Mouse (Mus musculus): Measurements from ENCODE around the gene Park7.

GRCm38 (mm10) chr4:150902062-150902461 lies 12.2 kb downstream of the Park7 start:
- no peak for TF ChIP-seq POLR2A (IDR thresholded peaks at IDR 0.05; ENCODE audit: borderline replicate concordance, low read depth, low read length)
- no peak for TF ChIP-seq CTCF (IDR thresholded peaks at IDR 0.05; ENCODE audit: low read depth, low read length)

Data from bone marrow macrophage, adult 2 months (primary cell).